Mouse (Mus musculus): Measurements from ENCODE around the gene Arhgef28. TPM values are rescaled to one million over a fixed set of nuclear protein-coding genes. Genes with fewer than 3 reads are reported as not detected.

Gene Arhgef28
- polyA plus RNA-seq, 1 experiment, result 3.3 TPM

- Histone ChIP-seq H3K4me1 (ENCODE audit: control insufficient read depth, insufficient read depth, insufficient read length, low read length) (peaks cover 14% of the 10 kb centered on the region; the same call in 1 of the 2 replicates), H3K36me3 (ENCODE audit: control insufficient read depth, insufficient read depth, low read length) (no peaks in the 10 kb centered on the region), H3K27ac (ENCODE audit: insufficient read depth, low read depth, low read length) (peak overlapping the region; percentile 55), H3K4me3 (ENCODE audit: low read depth, low read length) (no peak overlapping the region), H3K27me3 (ENCODE audit: control insufficient read depth, insufficient read depth, low read length) (no peaks in the 10 kb centered on the region)
- TF ChIP-seq POLR2A (IDR thresholded peaks at IDR 0.05; ENCODE audit: low read depth, low read length) (no peak), CTCF (IDR thresholded peaks at IDR 0.05; ENCODE audit: extremely low read depth, insufficient read length, insufficient replicate concordance, low read depth, low read length) (no peak)
- 31% methylated on average over 12 of the region's 12 CpGs for WGBS
These were observed 113.8 kb downstream of the Arhgef28 start for GRCm38 (mm10) chr13:98092354-98093002.

- peaks cover 19% of the 10 kb centered on the region for H3K4me1 ChIP-seq (ENCODE audit: control insufficient read depth, insufficient read depth, insufficient read length, low read length)
- H3K27me3 ChIP-seq (ENCODE audit: control insufficient read depth, insufficient read depth, low read length), result no peaks in the 10 kb centered on the region
- no peak overlapping the region for H3K4me3 ChIP-seq (ENCODE audit: low read depth, low read length)
- H3K36me3 ChIP-seq (ENCODE audit: control insufficient read depth, insufficient read depth, low read length), result no peaks in the 10 kb centered on the region; the same call in 1 of the 2 replicates
- no peak overlapping the region for H3K27ac ChIP-seq (ENCODE audit: insufficient read depth, low read depth, low read length)
- 65% methylated on average over 4 of the region's 4 CpGs for WGBS
- TF ChIP-seq CTCF (IDR thresholded peaks at IDR 0.05; ENCODE audit: extremely low read depth, insufficient read length, insufficient replicate concordance, low read depth, low read length) (no peak), POLR2A (IDR thresholded peaks at IDR 0.05; ENCODE audit: low read depth, low read length) (no peak)
These were observed 126.6 kb downstream of the Arhgef28 start for GRCm38 (mm10) chr13:98079640-98080039.

GRCm38 (mm10) chr13:98078251-98078650 is 128.0 kb downstream of the Arhgef28 start:
- peak overlapping the region; percentile 26; the same call in 1 of the 2 replicates for H3K27ac ChIP-seq (ENCODE audit: insufficient read depth, low read depth, low read length)
- 57% methylated on average over 5 of the region's 5 CpGs for WGBS
- H3K27me3 ChIP-seq (ENCODE audit: control insufficient read depth, insufficient read depth, low read length), result no peaks in the 10 kb centered on the region
- H3K4me3 ChIP-seq (ENCODE audit: low read depth, low read length), result no peak overlapping the region
- TF ChIP-seq POLR2A (IDR thresholded peaks at IDR 0.05; ENCODE audit: low read depth, low read length), result no peak
- TF ChIP-seq CTCF (IDR thresholded peaks at IDR 0.05; ENCODE audit: extremely low read depth, insufficient read length, insufficient replicate concordance, low read depth, low read length), result no peak
- peaks cover 19% of the 10 kb centered on the region for H3K4me1 ChIP-seq (ENCODE audit: control insufficient read depth, insufficient read depth, insufficient read length, low read length)
- H3K36me3 ChIP-seq (ENCODE audit: control insufficient read depth, insufficient read depth, low read length), result no peaks in the 10 kb centered on the region; the same call in 1 of the 2 replicates

- H3K4me3 ChIP-seq (ENCODE audit: low read depth, low read length), result no peak overlapping the region
- no peaks in the 10 kb centered on the region; the same call in 1 of the 2 replicates for H3K36me3 ChIP-seq (ENCODE audit: control insufficient read depth, insufficient read depth, low read length)
- H3K27me3 ChIP-seq (ENCODE audit: control insufficient read depth, insufficient read depth, low read length), result no peaks in the 10 kb centered on the region
- WGBS, result 86% methylated on average over 12 of the region's 12 CpGs
- TF ChIP-seq POLR2A (IDR thresholded peaks at IDR 0.05; ENCODE audit: low read depth, low read length) (no peak), CTCF (IDR thresholded peaks at IDR 0.05; ENCODE audit: extremely low read depth, insufficient read length, insufficient replicate concordance, low read depth, low read length) (no peak)
- no peak overlapping the region for H3K27ac ChIP-seq (ENCODE audit: insufficient read depth, low read depth, low read length)
- H3K4me1 ChIP-seq (ENCODE audit: control insufficient read depth, insufficient read depth, insufficient read length, low read length), result peaks cover 19% of the 10 kb centered on the region
These were observed 129.0 kb downstream of the Arhgef28 start for GRCm38 (mm10) chr13:98077216-98077615.

GRCm38 (mm10) chr13:98074871-98075270 is 131.4 kb downstream of the Arhgef28 start:
- no peak overlapping the region for H3K4me3 ChIP-seq (ENCODE audit: low read depth, low read length)
- 86% methylated on average over 11 of the region's 11 CpGs for WGBS
- H3K27ac ChIP-seq (ENCODE audit: insufficient read depth, low read depth, low read length), result no peak overlapping the region
- H3K27me3 ChIP-seq (ENCODE audit: control insufficient read depth, insufficient read depth, low read length), result no peaks in the 10 kb centered on the region
- H3K36me3 ChIP-seq (ENCODE audit: control insufficient read depth, insufficient read depth, low read length), result no peaks in the 10 kb centered on the region; the same call in 1 of the 2 replicates
- peaks cover 18% of the 10 kb centered on the region for H3K4me1 ChIP-seq (ENCODE audit: control insufficient read depth, insufficient read depth, insufficient read length, low read length)
- TF ChIP-seq POLR2A (IDR thresholded peaks at IDR 0.05; ENCODE audit: low read depth, low read length) (no peak), CTCF (IDR thresholded peaks at IDR 0.05; ENCODE audit: extremely low read depth, insufficient read length, insufficient replicate concordance, low read depth, low read length) (no peak)

GRCm38 (mm10) chr13:98073190-98073589 is 133.0 kb downstream of the Arhgef28 start:
- Histone ChIP-seq H3K27ac (ENCODE audit: insufficient read depth, low read depth, low read length) (no peak overlapping the region), H3K4me1 (ENCODE audit: control insufficient read depth, insufficient read depth, insufficient read length, low read length) (peaks cover 2% of the 10 kb centered on the region), H3K36me3 (ENCODE audit: control insufficient read depth, insufficient read depth, low read length) (no peaks in the 10 kb centered on the region; the same call in 1 of the 2 replicates), H3K4me3 (ENCODE audit: low read depth, low read length) (no peak overlapping the region), H3K27me3 (ENCODE audit: control insufficient read depth, insufficient read depth, low read length) (no peaks in the 10 kb centered on the region)
- 82% methylated on average over 4 of the region's 4 CpGs for WGBS
- TF ChIP-seq POLR2A (IDR thresholded peaks at IDR 0.05; ENCODE audit: low read depth, low read length) (no peak), CTCF (IDR thresholded peaks at IDR 0.05; ENCODE audit: extremely low read depth, insufficient read length, insufficient replicate concordance, low read depth, low read length) (no peak)

GRCm38 (mm10) chr13:98070458-98070857 is 135.8 kb downstream of the Arhgef28 start:
- no peak for TF ChIP-seq CTCF (IDR thresholded peaks at IDR 0.05; ENCODE audit: extremely low read depth, insufficient read length, insufficient replicate concordance, low read depth, low read length)
- no peak for TF ChIP-seq POLR2A (IDR thresholded peaks at IDR 0.05; ENCODE audit: low read depth, low read length)
- Histone ChIP-seq H3K36me3 (ENCODE audit: control insufficient read depth, insufficient read depth, low read length) (no peaks in the 10 kb centered on the region; the same call in 1 of the 2 replicates), H3K4me1 (ENCODE audit: control insufficient read depth, insufficient read depth, insufficient read length, low read length) (no peaks in the 10 kb centered on the region), H3K27me3 (ENCODE audit: control insufficient read depth, insufficient read depth, low read length) (no peaks in the 10 kb centered on the region), H3K27ac (ENCODE audit: insufficient read depth, low read depth, low read length) (no peak overlapping the region), H3K4me3 (ENCODE audit: low read depth, low read length) (no peak overlapping the region)
- 85% methylated on average over 6 of the region's 6 CpGs for WGBS
